Mouse (Mus musculus) ES-Bruce4 (cell line): ENCODE results near the gene Lrch4. TPM values are rescaled to one million over a fixed set of nuclear protein-coding genes. Genes with fewer than 3 reads are reported as not detected.

Source experiments
- H3K27ac ChIP-seq: 2 replicates; pipeline ENCODE4 v1.5.1; 2012; ENCODE audit warnings: low read length, inconsistent platforms; ENCODE audit not compliant: insufficient read depth
- H3K27me3 ChIP-seq: 2 replicates; pipeline ENCODE4 v1.6.1; 2012; ENCODE audit warnings: mild to moderate bottlenecking, low read length, inconsistent platforms; ENCODE audit not compliant: control insufficient read depth, poor library complexity, insufficient read depth, severe bottlenecking
- H3K36me3 ChIP-seq: 2 replicates; pipeline ENCODE4 v1.6.1; 2012; ENCODE audit warnings: inconsistent platforms, mild to moderate bottlenecking, low read length, moderate library complexity; ENCODE audit not compliant: control insufficient read depth, poor library complexity, insufficient read depth, severe bottlenecking
- H3K4me1 ChIP-seq: one replicate; pipeline ENCODE4 v1.8.1; 2011; ENCODE audit warnings: low read length; ENCODE audit not compliant: control insufficient read depth, insufficient read depth
- H3K4me3 ChIP-seq: 2 replicates; pipeline ENCODE4 v1.5.1; 2011; ENCODE audit warnings: low read depth, mild to moderate bottlenecking, low read length
- H3K9ac ChIP-seq: 2 replicates; pipeline ENCODE4 v1.6.1; 2012; ENCODE audit warnings: low read depth, mild to moderate bottlenecking, inconsistent platforms; ENCODE audit not compliant: poor library complexity, severe bottlenecking
- H3K9me3 ChIP-seq: replicated peaks from 2 replicates; pipeline ENCODE4 v1.6.1; 2012; ENCODE audit warnings: mild to moderate bottlenecking, low read length, inconsistent platforms; ENCODE audit not compliant: control insufficient read depth, poor library complexity, insufficient read depth, severe bottlenecking
- CTCF ChIP-seq: IDR thresholded peaks from one replicate; pipeline ENCODE4 v1.8.1; 2011; ENCODE audit warnings: low read depth, low read length
- EP300 ChIP-seq: IDR thresholded peaks from 2 replicates; pipeline ENCODE4 v1.6.1; 2011; ENCODE audit warnings: low read depth, low read length; ENCODE audit not compliant: insufficient read depth
- POLR2A ChIP-seq: IDR thresholded peaks from one replicate; pipeline ENCODE4 v1.8.1; 2011; ENCODE audit warnings: low read length; ENCODE audit not compliant: insufficient read depth
- polyA plus RNA-seq: library from polyadenylated mRNA; stranded (reverse); fragments of >200 nt; gene quantifications from 2 replicates; pipeline ENCODE4 v1.2.4, GENCODE M21; 2011; ENCODE audit warnings: low read depth; ENCODE audit not compliant: missing spikeins, insufficient read depth, insufficient read length

Gene Lrch4
- polyA plus RNA-seq, 1 experiment = 25.1 TPM

- TF ChIP-seq EP300 (no peak), POLR2A (no peak)
- Histone ChIP-seq H3K27me3 (no peaks in the 10 kb centered on the region), H3K36me3 (no peaks in the 10 kb centered on the region)
Measured at GRCm38 (mm10) chr5:137623937-137624530, 4.9 kb upstream of the Lrch4 start.

DNA sequence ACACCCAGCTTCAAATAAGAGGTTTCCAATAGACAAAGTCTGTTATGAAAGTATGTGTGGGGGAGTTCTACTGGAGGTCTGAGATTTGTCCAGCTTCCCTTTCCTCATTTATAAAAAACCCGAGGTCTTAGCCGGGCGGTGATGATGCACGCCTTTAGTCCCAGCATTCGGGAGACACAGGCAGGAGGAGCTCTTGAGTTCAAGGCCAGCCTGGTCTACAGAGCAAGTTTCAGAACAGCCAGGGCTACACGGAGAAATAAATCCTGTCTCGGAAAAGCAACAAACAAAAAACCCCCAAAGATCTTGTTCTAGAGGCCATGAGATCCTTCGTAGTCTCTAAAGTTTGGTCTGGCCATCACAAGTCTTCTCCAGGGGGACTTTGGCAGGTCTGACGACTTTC lies 930 bp upstream of the Lrch4 start:
- Histone ChIP-seq H3K36me3 (no peaks in the 10 kb centered on the region), H3K9me3 (no peaks in the 10 kb centered on the region), H3K27ac (peak overlapping the region; percentile 76), H3K9ac (peak overlapping the region; percentile 66), H3K4me1 (no peaks in the 10 kb centered on the region), H3K27me3 (no peaks in the 10 kb centered on the region), H3K4me3 (peak overlapping the region; percentile 84)
- no peak for TF ChIP-seq EP300
- TF ChIP-seq CTCF = no peak
- TF ChIP-seq POLR2A = no peak

More at GRCm38 (mm10) chr5:137623937-137624530, 4.9 kb upstream of the Lrch4 start:
- Histone ChIP-seq H3K27ac (no peak overlapping the region), H3K4me3 (no peak overlapping the region), H3K4me1 (no peaks in the 10 kb centered on the region), H3K9ac (no peak overlapping the region), H3K9me3 (no peaks in the 10 kb centered on the region)

DNA sequence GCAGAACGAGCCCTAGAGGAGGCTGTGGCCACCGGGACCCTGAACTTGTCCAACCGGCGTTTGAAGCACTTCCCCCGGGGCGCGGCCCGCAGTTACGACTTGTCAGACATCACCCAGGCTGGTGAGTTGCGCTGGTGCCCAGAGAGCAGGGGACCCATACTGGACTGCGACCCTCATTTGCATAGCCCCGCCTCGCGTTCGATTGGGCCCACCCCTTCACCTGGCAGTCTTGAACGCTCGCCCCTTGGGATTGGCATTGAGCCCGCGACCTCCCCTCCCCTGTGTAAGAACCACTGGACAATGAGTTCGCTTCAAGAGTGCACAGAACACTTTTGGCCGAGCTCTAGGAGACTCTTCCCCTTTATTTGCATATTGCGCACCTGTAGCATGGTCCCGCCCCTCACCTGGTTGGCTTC lies 393 bp downstream of the Lrch4 start:
- H3K27me3 ChIP-seq = no peaks in the 10 kb centered on the region
- H3K9ac ChIP-seq = peak overlapping the region; percentile 74
- H3K4me3 ChIP-seq = peak overlapping the region; percentile 71
- TF ChIP-seq CTCF = no peak
- TF ChIP-seq EP300 = no peak
- TF ChIP-seq POLR2A = no peak
- no peaks in the 10 kb centered on the region for H3K4me1 ChIP-seq
- H3K9me3 ChIP-seq = no peaks in the 10 kb centered on the region
- no peaks in the 10 kb centered on the region for H3K36me3 ChIP-seq
- H3K27ac ChIP-seq = peak overlapping the region; percentile 80

DNA sequence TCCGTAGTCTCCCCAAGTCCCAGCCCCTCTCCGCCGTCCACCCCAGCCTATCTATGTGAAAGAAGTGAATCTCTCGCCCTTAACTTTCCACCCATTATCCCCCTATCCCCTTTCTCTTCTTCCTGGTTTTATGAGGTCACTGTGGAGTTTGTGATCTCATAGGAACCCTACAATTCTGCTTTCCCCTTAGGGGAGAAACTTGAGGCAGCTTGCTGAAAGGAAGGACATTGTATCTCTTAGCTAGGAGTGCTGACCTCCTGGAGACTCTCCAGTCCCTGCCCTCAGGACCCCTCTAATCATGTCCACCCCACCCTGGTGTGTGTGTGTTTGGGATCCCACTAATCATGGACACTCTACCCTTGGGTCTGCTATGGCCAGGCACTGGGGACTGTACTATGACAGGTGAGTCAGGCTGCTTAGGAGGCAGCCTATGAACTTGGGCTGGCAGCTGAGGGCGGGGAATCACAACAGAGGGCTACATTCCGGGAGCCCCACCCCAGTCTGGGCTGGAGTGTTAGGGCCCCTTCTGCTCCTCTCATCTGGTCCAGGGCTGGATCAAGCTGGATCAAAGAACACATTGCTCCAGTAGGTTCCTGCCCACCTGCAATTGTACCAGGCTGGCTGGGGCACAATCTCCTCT lies 1.1 kb downstream of the Lrch4 start:
- H3K4me1 ChIP-seq = no peaks in the 10 kb centered on the region
- peak overlapping the region; percentile 96 for H3K27ac ChIP-seq
- peaks cover under 1% of the 10 kb centered on the region for H3K36me3 ChIP-seq
- no peaks in the 10 kb centered on the region for H3K9me3 ChIP-seq
- peak overlapping the region; percentile 71 for H3K4me3 ChIP-seq
- no peak for TF ChIP-seq POLR2A
- no peak; the same call in 1 of the 2 replicates for TF ChIP-seq EP300
- TF ChIP-seq CTCF = no peak
- peak overlapping the region; percentile 74 for H3K9ac ChIP-seq
- H3K27me3 ChIP-seq = no peaks in the 10 kb centered on the region

GRCm38 (mm10) chr5:137630602-137631001 lies 1.7 kb downstream of the Lrch4 start:
- peak overlapping the region; percentile 74 for H3K9ac ChIP-seq
- H3K27ac ChIP-seq = peak overlapping the region; percentile 96
- TF ChIP-seq EP300 (peak; percentile 40; the same call in 1 of the 2 replicates), CTCF (no peak)
- H3K9me3 ChIP-seq = no peaks in the 10 kb centered on the region
- H3K36me3 ChIP-seq = peaks cover 5% of the 10 kb centered on the region
- no peaks in the 10 kb centered on the region for H3K27me3 ChIP-seq
- peak overlapping the region; percentile 71 for H3K4me3 ChIP-seq
- no peaks in the 10 kb centered on the region for H3K4me1 ChIP-seq

DNA sequence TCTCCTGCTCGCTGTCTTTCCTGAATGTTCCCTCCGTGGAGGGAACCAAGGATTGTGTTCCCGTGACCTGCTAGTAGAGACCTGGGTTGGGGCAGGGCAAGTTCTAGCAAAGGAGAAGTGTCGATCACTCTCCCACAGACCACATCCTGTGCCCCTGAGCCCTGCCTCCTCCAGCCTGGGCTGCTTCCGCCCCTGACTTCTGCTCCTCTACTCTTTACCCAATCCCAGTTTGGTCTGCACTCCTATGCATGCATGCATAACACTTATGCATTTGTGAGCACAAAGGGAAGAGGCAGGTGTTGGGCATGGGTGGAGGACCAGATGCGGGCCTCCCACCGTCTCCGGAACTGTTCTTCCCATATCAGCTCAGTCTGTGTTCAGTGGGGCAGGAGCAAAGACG lies 2.2 kb downstream of the Lrch4 start:
- no peaks in the 10 kb centered on the region for H3K4me1 ChIP-seq
- peak overlapping the region; percentile 96 for H3K27ac ChIP-seq
- TF ChIP-seq EP300 (peak; percentile 95), CTCF (no peak)
- H3K36me3 ChIP-seq = peaks cover 9% of the 10 kb centered on the region
- peak overlapping the region; percentile 71 for H3K4me3 ChIP-seq
- no peaks in the 10 kb centered on the region for H3K27me3 ChIP-seq
- peak overlapping the region; percentile 74 for H3K9ac ChIP-seq
- H3K9me3 ChIP-seq = no peaks in the 10 kb centered on the region
